Mouse (Mus musculus): ENCODE measurements around the gene Zdhhc22.

Zdhhc22 gene

DNA sequence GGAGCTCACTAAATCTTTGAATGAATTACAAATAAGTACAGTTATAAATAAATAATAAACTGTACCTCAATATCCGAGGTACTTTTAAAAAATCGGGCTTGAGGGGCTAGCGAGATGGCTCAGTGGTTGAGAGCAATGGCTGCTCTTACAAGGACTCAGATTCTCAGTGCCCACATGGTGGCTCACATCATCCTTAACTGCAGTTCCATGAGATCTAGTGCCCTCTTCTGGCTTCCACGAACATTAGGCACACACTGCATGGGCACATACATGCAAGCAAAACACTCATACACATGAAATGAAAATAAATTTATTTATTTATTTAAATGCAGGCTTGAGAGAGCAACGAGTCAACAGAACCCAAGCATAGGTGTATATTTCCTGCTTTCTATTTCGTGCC is 5.7 kb upstream of the Zdhhc22 start:
- no peak for DNase-seq (ENCODE audit: low spot score)

DNA sequence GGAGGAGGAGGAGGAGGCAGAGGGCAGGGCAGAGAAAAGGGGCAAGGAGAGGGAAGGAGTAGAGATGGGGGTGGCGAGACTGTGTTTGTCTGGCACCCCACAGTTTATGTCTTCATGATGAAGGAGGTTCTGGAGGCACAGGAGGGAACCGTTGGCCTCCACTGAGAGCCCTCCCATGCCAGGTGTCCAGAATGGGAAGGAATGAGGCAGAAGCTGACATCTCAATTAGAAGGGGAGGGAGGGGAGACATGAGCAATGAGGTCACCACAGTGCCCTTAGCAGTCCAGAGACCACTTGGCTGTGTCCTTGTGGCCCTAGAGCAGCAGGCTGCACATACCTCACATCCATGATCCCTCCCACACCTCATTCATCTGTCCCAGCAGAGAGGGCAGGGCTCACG is 4.5 kb upstream of the Zdhhc22 start:
- DNase-seq (ENCODE audit: low spot score), result no peak

DNA sequence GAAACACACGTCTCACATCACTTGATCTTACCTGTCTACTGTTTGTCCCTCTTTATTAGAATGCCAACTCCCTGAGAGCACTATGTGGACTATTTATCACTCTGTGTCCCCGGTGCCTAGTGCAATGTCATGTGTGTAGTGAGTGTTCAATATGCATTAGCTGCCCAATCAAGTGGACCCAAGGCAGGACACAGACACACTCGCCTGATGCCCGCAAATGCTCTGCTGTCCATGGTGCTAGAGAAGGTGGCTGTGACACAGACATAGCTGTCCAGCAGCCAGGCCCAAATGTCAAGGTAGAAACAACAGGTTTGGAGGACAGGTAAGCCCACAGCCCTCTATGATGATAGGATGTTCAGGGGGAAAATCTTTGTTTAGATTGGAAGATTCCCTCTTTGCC is 3.9 kb upstream of the Zdhhc22 start:
- no peak for DNase-seq (ENCODE audit: low spot score)

DNA sequence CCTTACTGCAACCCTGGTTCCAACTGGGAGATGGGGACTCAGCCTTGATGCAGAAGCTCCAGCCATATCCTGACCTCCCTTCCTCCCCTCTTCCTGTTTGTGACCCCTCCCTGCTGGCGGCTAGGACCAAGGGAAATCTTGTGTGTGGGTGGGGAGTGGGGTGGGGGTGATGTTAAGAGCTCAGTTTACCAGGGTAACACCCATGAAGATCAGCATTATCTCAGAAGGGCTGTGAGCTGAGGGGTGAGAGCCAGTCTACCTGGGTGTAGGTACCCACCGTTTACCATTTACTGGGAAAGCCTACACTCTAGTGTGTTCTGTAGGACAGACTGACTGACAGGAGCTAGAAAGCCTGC is 503 bp upstream of the Zdhhc22 start:
- DNase-seq (ENCODE audit: low spot score), result no peak

DNA sequence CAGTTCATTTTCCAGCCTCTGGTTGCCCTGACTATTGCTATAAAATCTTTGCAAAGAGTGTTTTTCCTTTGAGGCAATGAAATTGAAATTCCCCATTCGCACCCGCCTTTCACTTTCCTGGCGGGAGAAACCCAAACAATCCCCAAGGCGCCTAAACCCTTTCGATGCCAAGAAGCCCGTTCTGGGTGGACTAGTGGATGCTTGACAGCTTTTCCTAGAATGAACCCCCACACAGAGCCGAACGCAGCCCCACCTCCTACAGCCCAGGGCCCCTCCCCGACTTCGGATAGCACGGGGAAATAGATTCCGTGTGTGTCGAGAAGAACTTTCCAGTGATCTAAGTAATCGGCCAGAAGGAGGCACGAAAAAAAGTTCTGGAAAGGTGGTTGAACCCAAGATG is 852 bp downstream of the Zdhhc22 start:
- no peak for DNase-seq (ENCODE audit: low spot score)

DNA sequence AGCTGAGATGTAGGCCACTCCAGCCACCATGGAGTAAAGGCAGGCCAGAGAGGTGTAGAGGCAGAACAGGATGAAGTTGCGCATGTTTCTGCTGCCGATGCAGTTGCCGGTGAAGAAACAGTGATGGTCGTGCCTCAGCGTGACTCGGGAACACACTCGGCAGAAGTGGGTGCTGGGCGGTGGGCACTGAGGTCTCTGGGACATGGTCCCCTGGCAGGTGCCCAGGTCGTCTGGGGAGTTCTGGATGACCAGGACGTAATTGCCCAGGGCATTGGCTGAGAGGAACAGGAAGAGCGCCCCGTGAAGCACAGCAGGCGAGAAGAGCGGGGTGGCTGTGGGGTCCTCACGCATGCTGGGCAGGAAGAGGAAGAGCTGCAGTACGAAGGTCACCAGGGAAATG is 2.0 kb downstream of the Zdhhc22 start:
- no peak for DNase-seq (ENCODE audit: low spot score)

DNA sequence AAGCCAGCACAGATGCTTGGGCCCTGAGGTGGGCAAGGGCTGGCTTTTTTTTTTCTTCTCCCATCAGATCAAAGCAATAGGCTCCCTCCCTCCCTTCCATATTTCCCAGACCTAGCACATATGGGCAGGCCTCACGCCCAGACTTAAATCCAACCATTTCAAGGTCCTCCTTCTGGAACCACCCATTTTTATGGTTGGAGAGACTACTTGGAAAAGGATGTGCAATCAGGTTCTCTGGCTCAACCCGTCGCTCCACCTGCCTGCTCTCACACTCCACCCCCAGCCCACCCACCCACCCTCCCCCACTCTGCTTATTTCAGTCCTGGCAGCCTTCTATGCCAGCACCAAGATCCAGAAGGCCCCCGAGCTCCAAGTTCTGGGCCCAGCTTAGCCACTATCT is 3.7 kb downstream of the Zdhhc22 start:
- no peak for DNase-seq (ENCODE audit: low spot score)

DNA sequence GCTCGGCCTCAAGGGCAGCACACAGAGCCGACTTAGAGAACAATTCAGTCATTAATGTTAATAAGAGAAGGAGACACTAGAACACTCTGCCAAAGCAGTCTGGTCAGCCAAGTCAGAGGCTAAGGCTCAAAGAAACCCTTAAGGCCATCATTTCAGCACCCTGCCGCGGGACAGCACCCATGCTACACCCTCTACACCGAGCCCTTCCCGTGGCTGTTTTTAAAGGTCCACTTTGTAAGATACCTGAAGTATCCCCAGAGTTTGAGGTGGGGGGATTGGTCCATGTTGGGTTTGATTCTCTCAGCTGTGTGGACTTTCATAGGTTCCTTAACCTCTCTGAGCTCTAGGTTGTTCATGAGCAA is 6.1 kb downstream of the Zdhhc22 start:
- DNase-seq (ENCODE audit: low spot score), result peak; percentile 67

DNA sequence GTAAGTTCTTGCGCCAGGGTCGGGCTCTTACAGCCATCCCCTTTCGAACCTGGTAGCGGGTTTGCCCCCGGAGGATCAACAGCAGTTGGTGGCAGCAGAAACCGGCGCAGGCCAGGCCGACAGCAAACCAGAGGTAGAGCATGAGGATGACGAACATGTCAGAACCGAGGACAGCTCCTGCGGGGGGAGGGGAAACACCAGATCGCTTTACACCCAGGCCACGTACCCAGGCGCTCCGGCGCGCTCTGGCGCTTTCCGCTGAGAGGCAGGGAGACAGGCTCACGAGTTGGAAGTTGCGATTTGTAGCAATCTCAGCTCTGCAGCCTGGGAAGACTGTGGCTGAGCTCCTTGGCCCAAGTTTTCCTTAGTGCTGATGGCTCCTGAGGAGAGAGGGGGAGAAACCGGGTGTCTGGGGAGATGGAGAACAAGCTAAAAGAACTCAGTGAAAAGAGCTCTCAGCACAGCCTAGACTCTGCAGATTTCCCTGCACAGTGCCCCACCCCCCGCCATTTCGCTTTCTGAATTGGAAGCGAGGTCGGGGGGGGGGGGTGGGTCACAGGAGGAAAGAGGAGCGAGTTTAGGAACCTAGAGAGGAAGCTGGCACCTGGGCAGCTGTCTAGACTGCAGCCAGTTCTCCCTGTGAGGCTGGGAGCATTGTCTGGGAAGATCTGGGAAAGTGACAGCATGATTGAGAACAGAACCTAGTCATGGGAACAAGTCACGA is 6.6 kb downstream of the Zdhhc22 start:
- DNase-seq (ENCODE audit: low spot score), result peak; percentile 74

DNA sequence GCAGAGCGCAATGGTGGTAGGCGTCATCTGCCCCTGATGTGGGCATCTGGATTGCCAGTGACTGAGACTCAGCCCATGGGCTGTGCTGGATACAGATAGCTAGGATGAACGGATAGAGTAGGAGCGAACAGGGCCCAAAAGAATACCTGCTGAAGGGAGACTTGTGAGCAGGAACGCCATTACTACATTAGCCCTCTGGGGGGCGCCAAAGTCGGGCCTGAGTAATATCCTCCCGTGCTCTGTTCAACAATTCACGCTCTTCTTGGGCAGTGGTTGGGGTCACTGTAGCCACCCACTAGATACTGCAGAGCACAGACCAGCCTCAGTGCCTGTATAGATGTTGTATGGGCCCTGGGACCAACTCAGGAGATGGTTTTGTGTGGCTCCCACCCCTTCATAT is 9.1 kb downstream of the Zdhhc22 start:
- DNase-seq (ENCODE audit: low spot score), result peak; percentile 56

DNA sequence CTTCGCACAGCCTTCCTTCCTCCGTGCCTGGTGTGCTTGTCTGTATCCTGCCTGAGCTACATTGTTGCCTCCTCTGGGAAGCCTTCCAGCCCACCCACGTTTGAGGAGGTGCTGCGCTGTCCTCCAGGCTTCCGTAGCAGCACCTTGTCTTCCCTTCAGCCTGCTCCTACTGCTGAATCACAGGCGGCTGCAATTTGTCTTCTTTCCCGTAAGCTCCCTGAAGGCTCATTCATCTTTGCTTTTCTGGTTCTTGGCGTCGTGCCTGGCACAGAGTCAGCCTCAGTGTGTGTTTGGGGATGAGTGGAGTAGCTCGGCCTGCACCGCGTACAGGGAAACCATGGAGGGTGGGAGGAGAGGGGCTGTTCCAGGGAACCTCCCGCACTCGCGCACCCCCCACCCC is 12.4 kb downstream of the Zdhhc22 start:
- DNase-seq (ENCODE audit: low spot score), result no peak

DNA sequence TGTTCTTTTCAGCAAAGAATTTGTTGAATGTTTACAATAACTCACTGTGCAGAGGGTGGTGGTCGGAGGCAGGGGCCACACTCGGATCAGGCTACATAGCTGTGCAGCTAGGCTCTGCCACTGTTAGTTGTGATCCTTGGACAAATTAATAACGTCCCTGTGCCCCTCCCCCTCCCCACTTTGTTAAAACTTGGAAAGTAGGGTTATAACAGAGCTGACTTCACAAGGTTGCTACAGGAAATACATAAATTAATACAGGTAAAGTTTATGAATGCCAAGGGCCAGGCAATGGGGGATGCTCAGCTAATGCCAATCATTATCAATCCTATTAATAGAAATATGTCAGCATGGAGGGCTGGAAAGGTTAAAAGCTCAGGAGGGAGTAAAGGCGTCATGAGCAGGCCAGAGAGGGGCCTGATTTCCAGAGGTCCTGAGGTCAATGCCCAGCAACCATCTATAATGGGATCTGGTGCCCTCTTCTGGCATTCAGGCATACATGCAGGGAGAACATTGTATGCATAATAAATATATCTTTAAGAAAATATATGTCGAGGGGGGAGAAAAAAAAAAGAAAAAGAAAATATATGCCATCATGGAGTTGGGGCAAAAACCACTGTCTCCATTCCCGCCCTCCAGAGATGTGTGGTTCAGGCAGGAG is 13.6 kb downstream of the Zdhhc22 start:
- no peak for DNase-seq (ENCODE audit: low spot score)

DNA sequence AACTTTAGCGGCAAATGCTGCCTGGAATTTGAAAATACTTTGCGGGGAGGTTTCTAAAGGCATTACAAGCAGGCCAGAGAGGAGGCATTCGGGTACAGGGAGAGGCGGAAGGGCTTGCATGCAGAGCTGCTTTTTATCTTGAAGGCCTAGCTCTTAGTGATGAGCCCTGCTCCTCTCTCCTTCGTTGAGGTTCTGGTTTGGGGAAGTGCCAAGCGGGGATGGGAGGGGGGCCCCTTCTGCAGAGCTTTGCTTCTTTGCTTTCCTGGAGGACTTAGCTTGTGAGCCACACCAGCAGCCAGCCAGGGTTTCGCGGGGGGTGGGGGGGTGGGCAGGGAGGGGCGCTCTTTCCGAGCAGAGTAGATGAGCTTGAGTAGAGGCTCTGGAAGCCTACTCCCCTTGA is 14.5 kb downstream of the Zdhhc22 start:
- no peak for DNase-seq (ENCODE audit: low spot score)

DNA sequence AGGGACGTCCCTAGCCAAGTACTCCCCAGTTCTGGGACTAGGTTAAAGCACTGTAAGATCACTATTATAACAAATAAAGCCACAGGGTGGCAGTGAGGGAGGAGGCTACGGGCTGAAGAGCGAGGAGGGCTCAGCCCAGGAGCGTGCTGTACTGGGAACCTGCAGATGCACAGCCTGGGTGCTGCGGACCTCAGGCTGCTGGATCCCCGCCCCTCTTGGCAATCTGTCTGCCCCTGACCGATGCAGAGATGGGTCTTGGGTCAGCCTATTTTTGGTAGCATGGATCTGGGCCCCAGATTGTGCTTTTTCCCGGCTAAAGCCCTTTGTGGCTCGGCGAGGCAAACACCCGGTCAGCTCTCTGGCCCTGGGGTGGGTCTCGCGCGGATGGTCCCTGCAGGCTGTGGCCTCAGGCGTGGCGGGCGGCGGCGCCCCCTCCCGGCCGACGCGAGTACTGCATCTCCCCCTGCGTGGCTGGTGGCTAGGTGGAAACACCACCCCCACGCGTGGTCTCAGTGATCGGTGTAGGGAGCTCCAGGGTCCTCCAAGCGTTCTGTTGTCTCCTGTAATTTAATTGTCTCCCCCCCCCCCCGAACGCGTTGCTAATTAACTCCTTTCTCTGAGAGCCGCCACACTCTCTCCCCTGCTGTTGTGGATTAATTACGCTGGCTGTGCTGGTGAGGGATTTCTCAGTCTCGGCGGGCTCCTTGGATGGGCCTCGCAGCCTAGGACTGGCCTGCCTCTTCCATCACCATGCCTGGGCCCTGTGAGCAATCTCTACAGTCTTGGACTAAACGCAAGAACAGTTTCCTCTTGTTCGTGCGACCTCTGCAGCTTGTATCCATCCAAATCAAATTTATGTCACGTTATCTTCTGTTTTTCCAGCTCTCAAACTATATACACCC is 15.6 kb downstream of the Zdhhc22 start:
- peak; percentile 89 for DNase-seq (ENCODE audit: low spot score)

DNA sequence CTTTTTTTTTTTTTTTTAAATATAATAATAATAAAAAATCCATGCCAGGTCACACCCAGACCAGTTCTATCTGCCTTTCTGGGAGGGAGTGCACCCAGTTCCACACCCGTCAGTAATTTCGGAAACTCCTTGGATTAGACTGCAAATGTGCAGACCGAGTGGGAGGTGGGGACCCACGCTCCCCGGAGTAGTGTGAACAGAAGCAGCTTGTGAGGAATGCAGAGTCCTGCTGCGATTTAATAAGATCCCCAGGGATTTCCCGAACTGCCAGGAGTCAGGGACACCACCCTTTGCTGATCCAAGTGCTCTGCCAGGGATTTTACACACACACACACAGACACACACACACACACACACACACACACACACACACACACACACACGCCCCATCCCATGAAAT is 16.5 kb downstream of the Zdhhc22 start:
- DNase-seq (ENCODE audit: low spot score), result no peak

DNA sequence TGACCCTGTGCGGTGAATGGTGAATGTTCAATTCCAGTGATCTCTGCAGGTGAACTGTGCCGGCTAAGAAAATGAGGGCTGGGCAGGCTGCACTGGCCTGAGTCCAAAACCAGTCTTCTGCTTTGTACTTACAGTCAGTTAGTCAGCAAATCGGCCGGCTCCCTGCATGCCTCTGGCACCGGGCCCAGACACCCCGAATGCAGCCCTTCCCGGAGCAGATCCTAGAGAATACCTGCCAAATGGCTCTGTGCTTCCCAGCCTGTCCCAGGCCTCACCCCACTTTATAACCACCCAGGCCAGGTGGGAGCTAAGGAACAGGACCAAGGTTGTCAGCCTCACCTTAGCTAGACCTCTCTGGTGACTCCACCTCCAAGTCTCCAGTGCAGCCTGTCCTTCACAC is 17.0 kb downstream of the Zdhhc22 start:
- no peak for DNase-seq (ENCODE audit: low spot score)

DNA sequence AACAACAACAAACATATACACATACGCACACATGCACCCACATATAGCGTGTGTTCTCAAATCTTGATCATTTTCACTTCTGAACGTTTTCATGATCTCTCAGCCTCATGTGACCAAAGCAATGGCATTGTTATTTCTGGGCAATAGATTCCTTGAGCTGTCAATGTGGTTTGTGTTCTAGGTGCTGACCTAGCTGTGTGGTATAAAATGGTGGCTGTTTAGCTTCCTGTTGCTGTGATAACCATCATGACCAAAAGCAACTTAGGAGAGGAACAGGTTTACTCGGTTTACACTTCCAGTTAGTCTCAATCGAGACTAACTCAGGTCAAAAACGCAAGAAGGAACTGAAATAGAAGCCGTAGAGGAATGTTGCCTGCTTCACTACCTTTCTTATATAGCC is 19.1 kb downstream of the Zdhhc22 start:
- DNase-seq (ENCODE audit: low spot score), result no peak

DNA sequence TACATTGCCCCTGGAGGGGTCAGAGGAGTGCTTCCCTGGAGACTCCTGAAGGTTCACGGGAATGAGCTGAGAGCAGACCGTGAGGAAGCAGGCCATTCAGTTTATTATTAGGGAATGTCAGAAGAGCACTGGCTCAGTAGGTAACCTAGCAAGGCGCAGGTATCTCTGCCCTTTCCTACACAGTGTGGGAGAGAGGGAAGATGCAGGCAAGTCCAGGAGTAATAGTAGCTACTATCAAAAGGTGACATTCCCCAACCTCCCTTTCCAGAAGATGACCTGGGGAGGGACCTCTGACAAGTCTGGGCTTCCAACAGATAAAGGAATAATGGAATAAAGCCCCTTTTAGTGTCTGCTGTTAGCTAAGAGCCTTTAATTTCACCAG is 21.0 kb downstream of the Zdhhc22 start:
- no peak for DNase-seq (ENCODE audit: low spot score)

DNA sequence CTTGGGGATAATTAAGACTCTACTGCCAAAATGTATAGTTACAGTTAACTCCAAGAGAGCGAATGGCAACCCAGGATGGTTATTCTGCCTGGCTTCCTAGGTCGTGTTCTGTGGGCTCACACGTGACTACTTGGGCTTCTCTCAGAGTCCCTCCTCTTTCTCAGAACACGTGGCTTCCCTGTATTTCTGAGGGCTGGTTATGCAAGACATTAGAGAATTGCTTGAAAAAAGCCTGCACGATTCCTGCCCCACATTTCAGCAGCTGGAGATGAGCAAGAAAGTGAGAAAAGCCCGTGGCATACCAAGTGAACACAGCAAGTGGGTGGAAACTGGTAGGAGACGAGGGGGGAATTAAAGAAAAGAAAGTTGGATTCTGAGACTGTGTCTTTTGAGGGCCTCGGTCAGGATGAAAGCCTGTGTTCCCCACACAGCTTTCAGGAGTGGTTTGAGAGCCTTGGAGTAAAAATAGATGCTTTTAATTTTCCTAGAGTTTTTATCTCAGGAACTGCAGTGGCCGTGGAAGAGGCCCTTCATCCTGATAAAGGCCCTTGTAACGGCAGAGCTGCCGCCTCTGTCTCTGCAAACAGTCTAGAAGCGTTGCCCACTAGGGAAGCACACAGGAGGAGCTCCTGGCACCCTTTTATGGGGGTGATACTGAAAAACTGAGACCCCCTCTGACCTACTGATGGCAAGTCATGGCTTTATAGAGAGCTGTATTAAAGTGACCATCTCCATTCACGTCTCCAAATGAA is 21.6 kb downstream of the Zdhhc22 start:
- no peak for DNase-seq (ENCODE audit: low spot score)

DNA sequence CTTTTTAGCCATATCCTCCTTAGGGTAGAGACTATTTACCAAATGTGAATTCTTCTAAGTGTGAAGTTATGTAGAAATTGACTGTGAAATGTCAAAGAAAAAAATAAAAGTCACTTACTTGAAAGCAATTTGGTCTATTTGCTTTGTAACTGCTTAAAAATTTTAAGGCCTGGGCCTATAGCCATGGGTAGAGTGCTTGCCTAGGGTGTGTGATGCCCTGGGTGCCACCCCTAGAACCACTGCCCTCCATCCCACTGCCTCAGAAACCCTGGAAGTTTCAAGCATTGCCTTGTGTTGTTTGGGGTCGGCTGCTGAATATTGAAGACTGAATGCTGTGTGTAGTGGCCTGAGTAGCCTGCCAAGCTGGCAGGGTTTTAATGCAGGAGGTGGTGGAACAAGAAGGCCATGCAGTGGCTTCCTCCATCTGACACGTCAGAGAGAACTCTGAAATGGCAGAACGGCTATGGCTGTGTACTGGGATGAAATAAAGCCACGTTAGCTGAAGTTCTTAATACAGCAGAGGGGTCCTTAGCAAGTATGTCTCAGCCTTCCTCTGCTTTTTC is 24.9 kb downstream of the Zdhhc22 start:
- DNase-seq (ENCODE audit: low spot score), result no peak

DNA sequence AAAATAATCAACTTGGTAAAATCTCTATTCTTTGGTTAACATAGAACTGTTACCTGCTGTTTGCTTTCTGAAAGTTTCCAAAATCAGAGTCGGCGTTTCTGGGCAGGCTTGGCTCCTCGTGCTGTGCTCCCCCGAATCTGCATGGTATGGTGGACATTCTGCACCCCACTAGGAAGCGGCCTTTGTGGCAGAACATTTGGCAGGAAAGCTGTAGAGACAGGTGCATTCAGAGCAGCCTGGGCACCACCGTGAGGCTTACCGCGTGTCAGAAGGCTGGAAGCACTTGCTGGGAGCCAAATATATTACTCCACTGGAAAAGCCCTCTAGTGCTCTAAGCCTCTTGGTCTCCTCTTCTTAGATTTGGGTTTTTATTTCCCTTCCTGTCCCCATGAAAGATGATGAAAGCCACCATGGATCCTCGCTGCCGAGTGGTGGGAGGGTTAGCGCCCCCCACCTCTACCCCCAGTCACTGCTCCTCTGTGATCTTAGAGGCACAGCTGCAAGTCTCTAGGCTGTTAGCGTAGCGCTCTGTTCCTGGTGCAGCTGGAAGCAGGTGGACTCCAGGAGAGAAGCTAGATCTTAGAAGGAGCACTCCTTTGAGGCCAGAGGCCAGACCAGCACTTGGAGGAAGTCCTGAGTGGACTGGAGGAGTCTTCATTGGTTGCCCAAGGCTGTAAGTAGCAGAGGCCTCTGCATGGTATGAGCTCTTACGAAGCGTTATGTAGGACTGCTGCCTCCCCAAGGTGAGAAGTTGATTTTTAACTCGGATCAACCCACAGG is 25.8 kb downstream of the Zdhhc22 start:
- no peak for DNase-seq (ENCODE audit: low spot score)
